ENCODE assay signal across 16 mouse cellular contexts in genomic region chr1:182813991-182814390, GRCm38 (mm10). TPM values are rescaled to one million over a fixed set of nuclear protein-coding genes. Genes with fewer than 3 reads are reported as not detected.
DNase-seq lines count a peak whose midpoint lies in the region; ATAC-seq and TF ChIP-seq lines count a peak whose summit lies in the region.
"Had no signal": no experiment of that assay in that cellular context is flagged by ENCODE, and none has a peak within 500 bp of the region (broad histone marks: within the 10 kb centered on the region; RNA-seq: fewer than 3 reads in every experiment).

No protein-coding gene starts in this region.

- H3K4me1 ChIP-seq in forebrain, postnatal 0 days (ENCODE audit: insufficient read depth), result no peaks in the 10 kb centered on the region; the same call in 1 of the 2 replicates
- 0 out of 2 replicates have a peak, but pooled peaks cover 15% of the 10 kb centered on the region for H3K4me1 ChIP-seq in forebrain, embryonic 15.5 days
- H3K4me1 ChIP-seq in kidney, embryonic 14.5 days (ENCODE audit: control insufficient read depth, insufficient read depth, low read length), result peaks cover 15% of the 10 kb centered on the region
- H3K4me1 ChIP-seq: liver, embryonic 15.5 days had no signal

- TF ChIP-seq CTCF in forebrain, postnatal 0 days (IDR thresholded peaks at IDR 0.05; ENCODE audit: low read depth), result no peak

- no peaks in the 10 kb centered on the region for H3K9me3 ChIP-seq in forebrain, postnatal 0 days (ENCODE audit: low read length)
- H3K9me3 ChIP-seq in forebrain, embryonic 15.5 days, result no peaks in the 10 kb centered on the region
- H3K9me3 ChIP-seq in kidney, embryonic 14.5 days (ENCODE audit: control insufficient read depth, low read length), result peaks cover 8% of the 10 kb centered on the region
- H3K9me3 ChIP-seq: forebrain, embryonic 13.5 days; liver, embryonic 15.5 days; midbrain, embryonic 13.5 days; neural tube, embryonic 12.5 days had no signal

- no peaks in the 10 kb centered on the region for H3K27me3 ChIP-seq in forebrain, postnatal 0 days (ENCODE audit: insufficient read depth, low read length)
- H3K27me3 ChIP-seq in forebrain, embryonic 15.5 days, result no peaks in the 10 kb centered on the region
- no peaks in the 10 kb centered on the region for H3K27me3 ChIP-seq in kidney, embryonic 14.5 days (ENCODE audit: control insufficient read depth, insufficient read depth, low read length)
- H3K27me3 ChIP-seq: forebrain, embryonic 13.5 days; liver, embryonic 15.5 days; midbrain, embryonic 13.5 days; neural tube, embryonic 12.5 days had no signal

- no peak overlapping the region for H3K9ac ChIP-seq in forebrain, postnatal 0 days
- H3K9ac ChIP-seq in forebrain, embryonic 15.5 days (replicated peaks), result no peak overlapping the region
- no peak overlapping the region for H3K9ac ChIP-seq in kidney, embryonic 14.5 days (ENCODE audit: low read depth, low read length)
- H3K9ac ChIP-seq: forebrain, embryonic 13.5 days; liver, embryonic 15.5 days; midbrain, embryonic 13.5 days; neural tube, embryonic 12.5 days had no signal

- WGBS in forebrain, postnatal 0 days, result 48% methylated on average over 7 of the region's 7 CpGs
- 59% methylated on average over 7 of the region's 7 CpGs for WGBS in forebrain, embryonic 15.5 days
- 34% methylated on average over 7 of the region's 7 CpGs for WGBS in kidney, embryonic 14.5 days

- no peaks in the 10 kb centered on the region for H3K36me3 ChIP-seq in forebrain, postnatal 0 days (ENCODE audit: insufficient read depth)
- H3K36me3 ChIP-seq in forebrain, embryonic 15.5 days, result no peaks in the 10 kb centered on the region
- no peaks in the 10 kb centered on the region for H3K36me3 ChIP-seq in kidney, embryonic 14.5 days (ENCODE audit: control insufficient read depth, insufficient read depth, low read length)
- H3K36me3 ChIP-seq: liver, embryonic 15.5 days; midbrain, embryonic 13.5 days; neural tube, embryonic 12.5 days had no signal

- no peak overlapping the region for H3K27ac ChIP-seq in forebrain, postnatal 0 days (ENCODE audit: low read depth, low read length)
- no peak overlapping the region for H3K27ac ChIP-seq in forebrain, embryonic 15.5 days (replicated peaks)
- H3K27ac ChIP-seq in kidney, embryonic 14.5 days (ENCODE audit: low read depth, low read length), result no peak overlapping the region
- H3K27ac ChIP-seq: forebrain, embryonic 13.5 days; liver, embryonic 15.5 days; midbrain, embryonic 13.5 days; neural tube, embryonic 12.5 days had no signal

- peak; percentile 53; the same call in 1 of the 2 replicates for ATAC-seq in forebrain, postnatal 0 days
- ATAC-seq in forebrain, embryonic 15.5 days (replicated peaks), result no peak
- peak; percentile 46 for ATAC-seq in kidney, embryonic 14.5 days (ENCODE audit: low FRiP score, low TSS enrichment)
- ATAC-seq: forebrain, embryonic 13.5 days; midbrain, embryonic 13.5 days had no signal

- no peak overlapping the region for H3K4me2 ChIP-seq in forebrain, postnatal 0 days (ENCODE audit: low read depth)
- no peak overlapping the region for H3K4me2 ChIP-seq in forebrain, embryonic 15.5 days (replicated peaks)
- no peak overlapping the region for H3K4me2 ChIP-seq in kidney, embryonic 14.5 days (replicated peaks; ENCODE audit: low read depth, low read length)
- H3K4me2 ChIP-seq: forebrain, embryonic 13.5 days; liver, embryonic 15.5 days; midbrain, embryonic 13.5 days; neural tube, embryonic 12.5 days had no signal

- DNase-seq in forebrain, postnatal 0 days, result no peak
- no peak for DNase-seq in kidney, adult 11 months
- peak; percentile 29 for DNase-seq in right cerebral cortex, postnatal 14 days
- DNase-seq in right cerebral cortex, postnatal 25 days, result no peak
- no peak for DNase-seq in lung, postnatal 14 days
- DNase-seq: cerebellum, adult 8-10 months; layer of hippocampus, adult 9-11 months; lung, postnatal 4 days had no signal

- no peak overlapping the region for H3K4me3 ChIP-seq in forebrain, postnatal 0 days (ENCODE audit: low read depth, low read length)
- no peak overlapping the region for H3K4me3 ChIP-seq in forebrain, embryonic 15.5 days
- no peak overlapping the region for H3K4me3 ChIP-seq in kidney, embryonic 14.5 days (ENCODE audit: low read length)
- H3K4me3 ChIP-seq: forebrain, embryonic 13.5 days; liver, embryonic 15.5 days; midbrain, embryonic 13.5 days; neural tube, embryonic 12.5 days had no signal

RNA-seq across cellular contexts. Expression of gene Susd4, which starts 50.3 kb away (rescaled TPM):
- 33.7 and 55.4 TPM in 2 replicates for total RNA-seq in forebrain, postnatal 0 days (2014; rRNA removed)
- 45.1 and 65.4 TPM in 2 replicates for polyA plus RNA-seq in forebrain, postnatal 0 days (2015; fragmentation: Nextera tagmentation; extraction: Ambion mirVana)
- polyA plus RNA-seq in forebrain, embryonic 15.5 days (2015; fragmentation: Nextera tagmentation; extraction: Ambion mirVana), result 33.6 and 36.7 TPM in 2 replicates
- 15.8 and 23.6 TPM in 2 replicates for polyA plus RNA-seq in kidney, embryonic 14.5 days (2014; fragmentation: Nextera tagmentation; extraction: Ambion mirVana)
- total RNA-seq: granulocyte monocyte progenitor cell, adult 5-6 weeks; MEL had no signal
